Mouse (Mus musculus): Measurements from ENCODE around the gene Zfp385b. TPM values are rescaled to one million over a fixed set of nuclear protein-coding genes. Genes with fewer than 3 reads are reported as not detected.

Gene Zfp385b
- total RNA-seq (2014; fragmentation: Nextera tagmentation) (2.3 TPM in 1 of 2 replicates, not detected in the other), total RNA-seq (2017) (not detected in 2 replicates)

DNA sequence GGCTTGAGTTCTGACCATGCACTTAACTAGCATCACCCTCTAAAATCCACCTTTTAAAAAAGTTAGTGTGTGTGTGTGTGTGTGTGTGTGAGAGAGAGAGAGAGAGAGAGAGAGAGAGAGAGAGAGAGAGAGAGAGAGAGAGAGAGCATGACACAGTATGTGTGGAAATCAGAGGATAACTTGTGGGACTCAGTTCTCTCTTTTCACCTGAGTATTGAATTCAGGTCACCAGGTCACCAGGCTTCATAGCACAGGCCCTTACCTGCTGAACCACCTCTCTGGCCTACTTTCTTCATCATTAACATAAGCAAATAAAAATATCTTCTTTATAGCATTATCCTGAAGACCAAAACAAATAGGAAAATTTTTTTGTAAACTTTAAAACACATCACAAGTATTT lies at the start of gene Zfp385b:
Gene Zfp385b (minus strand): TSS at position 101 of the 400 bp plus-strand sequence.
- no peak for ATAC-seq (replicated peaks; ENCODE audit: low FRiP score, low TSS enrichment, poor library complexity, severe bottlenecking)

DNA sequence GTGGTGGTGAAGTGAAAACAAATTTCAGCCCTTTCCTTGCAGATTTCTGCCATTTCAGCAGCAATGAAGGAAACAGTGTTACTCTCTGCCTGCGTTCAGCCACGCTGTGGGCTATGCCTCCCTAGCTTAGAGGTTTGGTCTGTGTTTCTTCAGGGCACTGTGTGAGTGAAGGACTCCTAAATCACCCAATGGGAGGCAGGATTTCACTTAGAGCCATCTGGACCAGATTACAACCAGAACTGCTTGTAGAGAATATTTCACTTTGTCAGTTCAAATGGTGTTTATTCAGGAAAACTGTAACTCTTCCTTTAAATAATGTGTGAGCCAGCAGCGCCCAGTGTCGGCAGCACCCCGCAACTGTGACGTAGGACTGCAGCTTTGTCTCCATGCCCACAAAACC lies 44.5 kb upstream of the Zfp385b start:
- no peak for ATAC-seq (replicated peaks; ENCODE audit: low FRiP score, low TSS enrichment, poor library complexity, severe bottlenecking)

DNA sequence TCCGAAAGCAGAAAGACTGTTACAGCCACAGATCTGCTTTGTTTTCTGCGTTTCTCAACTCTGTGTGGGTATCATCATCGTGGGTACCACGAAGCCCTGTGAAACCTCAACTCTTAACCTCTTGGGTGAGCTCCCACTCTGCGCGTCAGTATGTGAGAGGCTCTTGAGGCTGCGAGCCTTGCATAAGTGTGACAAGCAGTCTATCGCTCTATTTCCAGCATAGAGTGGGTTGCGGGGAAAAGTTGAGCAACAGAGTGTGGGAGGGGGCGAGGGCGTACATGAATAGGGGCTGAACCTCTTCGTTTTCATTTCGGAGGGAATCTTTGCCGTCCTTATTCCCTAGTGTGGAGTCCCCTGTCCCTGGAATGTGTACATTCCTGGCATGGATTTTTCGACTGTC lies 44.1 kb upstream of the Zfp385b start:
- no peak for ATAC-seq (replicated peaks; ENCODE audit: low FRiP score, low TSS enrichment, poor library complexity, severe bottlenecking)

DNA sequence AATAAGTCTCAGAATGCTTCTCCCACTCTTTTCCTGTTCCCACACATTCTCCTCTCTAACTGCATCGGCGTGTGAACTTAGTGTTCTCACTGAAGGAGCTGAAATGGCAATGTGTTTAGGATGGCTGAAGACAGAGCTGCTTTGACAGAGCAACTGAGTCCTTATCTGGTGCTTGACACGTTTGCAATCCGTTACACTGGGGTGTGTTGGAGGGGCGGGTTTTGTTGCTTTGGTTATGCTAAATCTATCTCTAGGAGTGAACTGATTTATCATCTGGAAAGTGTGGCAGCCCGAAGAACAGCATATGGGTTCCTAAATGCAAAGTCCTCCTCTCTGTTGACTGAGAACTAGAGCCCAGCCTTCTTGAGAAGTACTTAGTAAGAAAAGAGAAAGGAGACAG lies 22.0 kb upstream of the Zfp385b start:
- ATAC-seq (replicated peaks; ENCODE audit: low FRiP score, low TSS enrichment, poor library complexity, severe bottlenecking): no peak

DNA sequence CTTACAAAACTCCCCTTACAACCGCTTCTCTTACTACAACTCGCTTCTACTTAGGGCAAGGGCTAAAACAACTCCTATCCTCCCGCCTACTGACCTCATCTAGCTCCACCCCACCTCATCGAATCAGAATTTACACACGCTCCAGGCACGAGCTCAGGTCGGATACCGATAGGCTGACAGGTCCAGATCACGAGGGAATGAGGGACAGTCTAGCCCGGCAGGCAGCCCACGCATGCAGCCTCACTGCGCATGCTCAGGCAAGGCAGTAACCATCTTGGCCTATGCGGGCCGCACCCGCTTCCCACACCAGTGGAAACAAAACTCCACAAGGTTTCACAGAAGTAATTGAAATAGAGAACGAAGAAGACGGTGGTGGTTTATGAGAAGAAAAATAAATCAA lies 20.1 kb upstream of the Zfp385b start:
- no peak for ATAC-seq (replicated peaks; ENCODE audit: low FRiP score, low TSS enrichment, poor library complexity, severe bottlenecking)

DNA sequence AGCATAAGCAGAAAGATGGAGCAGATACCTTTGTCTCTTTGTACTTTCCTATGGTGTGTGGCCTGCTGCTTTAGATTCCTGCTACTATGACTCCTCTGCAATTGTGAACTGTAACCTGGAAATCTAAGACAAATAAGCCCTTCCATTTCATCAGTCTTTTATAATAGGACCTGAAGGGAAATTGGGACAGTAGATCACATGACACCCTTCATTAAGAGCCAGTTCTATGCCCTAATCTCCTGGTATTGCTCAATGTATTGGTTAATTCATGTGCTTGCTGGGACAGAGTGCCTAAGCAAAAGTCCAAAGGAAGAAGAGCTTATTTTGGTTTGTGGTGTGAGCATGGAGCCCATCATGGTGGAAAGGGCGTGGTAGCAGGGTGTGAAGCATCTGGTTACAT lies 19.2 kb upstream of the Zfp385b start:
- no peak for ATAC-seq (replicated peaks; ENCODE audit: low FRiP score, low TSS enrichment, poor library complexity, severe bottlenecking)

DNA sequence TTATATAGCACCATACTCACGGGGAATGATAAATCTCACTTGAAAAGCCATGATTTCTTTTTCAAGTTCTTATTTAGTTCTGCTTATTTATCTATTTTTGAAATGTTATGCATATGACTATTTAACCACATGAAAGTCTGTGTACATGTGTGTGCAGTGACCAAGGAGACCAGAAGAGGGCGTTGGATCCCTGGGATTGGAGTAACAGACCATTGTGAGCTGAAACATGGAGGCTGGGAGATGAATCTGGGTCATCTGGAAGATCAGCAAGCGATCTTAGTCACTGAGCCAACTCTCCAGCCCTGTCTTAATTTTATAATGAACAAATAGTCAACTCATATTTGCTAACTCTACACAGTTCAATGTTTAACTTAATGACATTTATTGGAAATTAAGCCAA lies 16.3 kb upstream of the Zfp385b start:
- no peak for ATAC-seq (replicated peaks; ENCODE audit: low FRiP score, low TSS enrichment, poor library complexity, severe bottlenecking)

DNA sequence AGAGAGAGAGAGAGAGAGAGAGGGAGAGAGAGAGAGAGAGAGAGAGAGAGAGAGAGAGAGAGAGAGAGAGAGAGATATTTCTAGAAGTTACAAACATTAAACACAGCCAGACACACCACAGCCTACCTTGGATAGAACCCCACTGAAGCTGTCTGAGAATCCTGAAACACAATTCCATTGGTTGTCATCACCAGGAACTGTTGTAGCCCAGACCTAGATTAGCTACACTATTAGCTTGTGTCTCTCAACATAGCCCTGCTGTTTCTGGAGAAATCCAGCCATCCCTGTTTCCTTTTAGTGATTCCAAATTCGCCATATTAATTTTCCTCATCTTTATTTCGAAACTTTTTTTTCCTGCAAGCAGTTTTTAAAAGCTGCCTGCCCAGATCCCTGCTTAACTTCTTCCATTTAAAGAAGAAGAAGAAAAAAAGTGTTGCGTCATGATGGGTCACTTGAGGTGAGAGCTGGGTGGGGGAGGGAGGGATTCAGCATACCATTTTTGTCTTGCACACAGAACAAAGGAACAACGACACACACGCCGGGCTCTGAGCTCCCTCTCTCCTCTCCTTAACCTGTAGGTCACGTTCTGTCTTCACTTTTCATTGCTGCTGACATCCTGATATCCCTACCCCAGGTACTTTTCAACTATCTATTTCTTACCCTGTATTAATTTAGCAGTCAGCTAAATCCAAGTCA lies 6.8 kb upstream of the Zfp385b start:
- ATAC-seq (replicated peaks; ENCODE audit: low FRiP score, low TSS enrichment, poor library complexity, severe bottlenecking): no peak

DNA sequence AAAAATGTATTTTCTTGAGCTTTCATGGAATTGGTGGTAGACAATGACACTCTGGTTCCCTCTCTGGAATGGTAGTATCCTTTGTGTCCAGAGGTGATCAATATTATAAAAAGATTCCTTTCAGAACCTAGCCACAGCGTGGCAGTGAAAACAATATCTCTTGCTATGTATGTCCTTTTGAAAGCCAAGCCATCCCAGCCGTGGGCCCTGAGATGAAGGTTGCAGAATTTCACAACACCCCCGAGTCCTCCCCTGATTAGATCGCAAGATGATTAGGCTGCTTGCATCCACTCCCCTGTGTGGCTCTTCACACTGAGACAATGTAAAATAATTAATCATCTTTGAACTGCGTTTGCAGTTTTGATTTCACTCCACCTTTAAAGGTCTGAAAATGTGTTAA lies 3.6 kb upstream of the Zfp385b start:
- ATAC-seq (replicated peaks; ENCODE audit: low FRiP score, low TSS enrichment, poor library complexity, severe bottlenecking): no peak

DNA sequence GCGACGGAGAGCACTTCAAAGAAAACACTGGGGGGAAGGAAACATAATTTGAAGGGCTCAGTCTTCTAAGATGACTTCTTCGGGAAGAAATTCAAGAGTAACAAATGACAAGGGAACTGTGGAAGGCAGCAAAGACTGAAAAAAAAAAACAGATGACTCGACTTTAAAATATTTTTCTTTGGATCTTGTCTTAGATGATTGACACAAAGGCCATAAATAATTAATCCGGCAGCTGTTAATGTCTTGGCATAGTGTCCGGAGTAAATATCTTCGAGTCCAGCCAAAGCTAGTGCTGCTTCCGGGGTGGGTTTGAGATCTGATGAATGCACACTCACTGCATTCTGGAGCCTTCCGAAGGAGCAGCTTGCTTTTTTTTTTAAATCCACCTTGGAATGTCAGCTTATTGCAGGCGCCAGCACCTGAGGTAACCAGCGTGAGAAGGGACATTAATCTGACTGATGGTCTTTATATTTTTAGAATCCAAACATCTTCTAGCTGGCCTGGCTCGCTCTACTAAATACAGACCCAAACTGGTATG lies 2.0 kb downstream of the Zfp385b start:
- ATAC-seq (replicated peaks; ENCODE audit: low FRiP score, low TSS enrichment, poor library complexity, severe bottlenecking): no peak

DNA sequence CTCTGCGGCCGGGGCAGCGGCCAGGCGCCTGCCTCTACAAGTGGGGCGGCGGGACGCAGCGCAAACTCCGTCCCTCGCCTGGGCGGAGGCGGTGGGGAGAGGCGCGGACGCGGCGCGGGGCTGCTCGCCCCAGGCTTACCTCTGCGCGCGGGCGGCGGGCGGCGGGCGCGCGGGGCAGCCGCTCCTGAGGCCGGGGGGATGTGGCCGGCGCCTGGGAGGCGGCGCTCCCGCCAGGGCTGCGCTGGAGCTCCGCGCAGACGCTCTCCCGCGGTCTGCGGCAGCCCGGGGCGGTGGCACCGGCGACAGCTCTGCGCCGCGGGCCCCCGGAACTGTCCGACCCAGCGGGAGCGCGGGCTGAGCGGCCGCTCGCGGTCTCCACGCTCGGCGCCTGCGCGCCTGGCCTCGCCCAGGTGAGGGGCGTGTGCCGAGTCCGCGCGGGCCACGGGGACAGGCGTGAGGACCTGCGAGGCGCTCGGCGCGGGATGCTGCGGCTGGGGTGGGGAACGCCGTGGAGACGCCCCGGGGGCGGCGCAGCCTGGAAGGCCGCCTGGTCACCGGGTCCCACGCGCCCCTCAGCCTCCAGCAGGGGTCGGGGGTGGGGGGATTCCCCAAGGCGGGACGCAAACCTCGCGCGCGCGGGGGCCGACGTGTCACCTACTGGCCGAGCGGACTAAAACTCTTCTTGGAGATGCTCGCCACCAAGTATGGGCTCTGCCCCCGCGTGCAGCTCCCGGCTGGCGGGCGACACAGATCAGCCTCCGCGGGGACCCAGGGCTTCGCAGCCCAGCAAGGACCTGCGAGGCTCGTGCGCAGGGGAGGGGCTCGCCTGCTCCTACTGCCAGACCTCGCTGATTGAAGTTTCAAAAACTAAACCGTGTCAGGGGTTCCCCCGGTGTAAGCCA lies 2.8 kb downstream of the Zfp385b start:
- ATAC-seq (replicated peaks; ENCODE audit: low FRiP score, low TSS enrichment, poor library complexity, severe bottlenecking): no peak

DNA sequence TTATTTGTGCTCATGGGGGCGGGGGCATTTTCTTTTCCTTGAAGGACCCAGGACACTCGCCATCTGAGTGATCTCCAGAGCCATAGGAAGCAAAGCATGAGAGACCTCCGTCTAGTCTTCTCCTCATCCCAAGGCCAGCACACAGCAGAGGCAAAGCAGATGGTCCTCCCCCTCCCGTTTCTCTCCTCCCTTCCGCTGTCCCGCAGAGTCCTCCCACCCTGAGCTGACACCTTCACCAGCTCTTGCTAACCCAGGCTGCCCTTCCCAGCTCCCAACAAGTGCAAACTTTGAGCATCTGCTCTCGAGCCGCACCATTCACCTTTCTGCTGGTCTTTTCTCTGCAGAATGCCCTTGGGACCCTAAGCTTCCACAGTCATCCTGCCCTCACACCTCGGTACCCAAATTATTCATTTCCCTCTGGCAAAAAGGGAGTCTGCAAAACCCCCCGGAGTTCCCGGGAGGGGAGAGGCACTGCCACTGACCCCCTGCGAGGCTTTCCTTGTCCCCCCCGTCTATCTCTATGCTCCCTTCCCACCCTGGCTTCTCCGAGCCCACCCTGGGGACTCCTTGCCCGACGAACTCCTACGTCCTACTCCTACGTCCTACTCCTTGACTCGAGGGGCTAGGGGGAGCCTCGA lies 3.5 kb downstream of the Zfp385b start:
- no peak for ATAC-seq (replicated peaks; ENCODE audit: low FRiP score, low TSS enrichment, poor library complexity, severe bottlenecking)

DNA sequence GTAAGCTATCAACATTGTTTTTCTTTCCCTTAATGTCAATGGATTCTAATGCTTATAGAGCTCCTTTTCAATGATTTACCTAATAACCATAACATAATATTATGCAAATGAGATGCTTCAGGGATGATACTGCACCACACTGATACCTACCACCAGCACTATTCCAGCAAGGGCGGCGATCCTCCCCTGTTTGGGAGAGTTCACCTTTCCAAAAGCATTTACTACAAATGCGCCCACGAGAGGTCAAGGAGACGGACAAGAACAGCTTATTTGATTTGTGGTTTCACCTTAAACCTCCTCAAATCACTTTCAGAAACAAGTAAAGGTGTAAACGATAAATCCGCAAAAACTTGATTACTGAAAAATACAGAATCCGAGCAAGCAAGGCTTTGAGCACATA lies 4.5 kb downstream of the Zfp385b start:
- no peak for ATAC-seq (replicated peaks; ENCODE audit: low FRiP score, low TSS enrichment, poor library complexity, severe bottlenecking)

DNA sequence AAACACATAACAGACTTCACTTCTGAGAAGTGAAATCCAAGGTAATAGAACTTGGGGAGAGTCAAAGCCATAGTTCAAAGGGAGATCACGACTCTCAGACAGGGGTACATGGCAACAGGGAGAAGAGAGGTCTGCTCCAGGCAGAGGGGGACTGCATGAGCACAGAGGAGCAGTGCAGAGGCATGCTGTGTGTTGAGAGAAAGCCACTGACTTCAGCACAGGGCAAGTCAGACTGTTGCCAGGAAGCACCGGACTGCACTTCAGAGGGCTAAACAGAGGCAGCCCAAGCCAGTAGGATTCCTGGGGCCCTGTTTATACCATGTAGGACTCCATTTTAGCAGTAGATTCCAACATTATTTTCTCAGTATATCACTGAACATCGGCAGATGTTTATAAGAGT lies 6.4 kb downstream of the Zfp385b start:
- ATAC-seq (replicated peaks; ENCODE audit: low FRiP score, low TSS enrichment, poor library complexity, severe bottlenecking): no peak

DNA sequence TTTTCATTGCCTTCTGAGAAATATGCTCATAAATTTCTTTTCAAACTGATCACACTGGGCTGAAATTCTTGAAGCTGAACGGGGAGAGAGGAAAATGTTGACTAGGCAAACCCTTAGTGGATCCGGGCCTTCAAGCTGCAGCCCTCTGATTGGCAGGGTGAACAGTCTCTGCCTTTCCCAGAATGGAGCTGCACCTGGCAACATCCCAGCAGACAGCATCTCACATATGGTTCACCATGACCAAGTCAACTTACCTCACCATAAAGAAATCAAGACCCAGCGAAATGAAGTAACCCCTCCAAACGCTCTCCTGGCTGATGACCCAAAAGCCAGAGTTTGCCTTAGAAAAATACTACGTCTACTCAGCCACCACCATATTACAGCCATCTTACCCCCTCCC lies 8.7 kb downstream of the Zfp385b start:
- no peak for ATAC-seq (replicated peaks; ENCODE audit: low FRiP score, low TSS enrichment, poor library complexity, severe bottlenecking)

DNA sequence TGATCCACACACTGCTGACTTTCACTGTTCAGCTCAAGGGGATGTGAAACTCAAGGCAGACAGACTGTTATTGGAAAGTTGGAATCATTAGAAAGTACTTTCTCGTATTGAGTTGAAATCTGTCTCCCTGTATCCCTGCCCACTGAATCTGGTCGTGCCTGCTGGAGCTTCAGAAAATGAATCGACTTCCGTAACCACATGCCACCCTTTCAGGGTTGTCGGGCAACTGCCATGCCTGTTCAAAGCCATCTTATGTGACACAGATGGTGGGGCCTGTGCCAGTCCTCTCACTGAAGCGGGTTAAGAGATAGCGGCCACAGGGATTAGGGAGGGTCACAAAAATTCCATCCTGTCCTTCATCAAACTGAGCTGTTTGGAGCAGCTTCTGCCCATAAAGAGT lies 14.7 kb downstream of the Zfp385b start:
- no peak for ATAC-seq (replicated peaks; ENCODE audit: low FRiP score, low TSS enrichment, poor library complexity, severe bottlenecking)

DNA sequence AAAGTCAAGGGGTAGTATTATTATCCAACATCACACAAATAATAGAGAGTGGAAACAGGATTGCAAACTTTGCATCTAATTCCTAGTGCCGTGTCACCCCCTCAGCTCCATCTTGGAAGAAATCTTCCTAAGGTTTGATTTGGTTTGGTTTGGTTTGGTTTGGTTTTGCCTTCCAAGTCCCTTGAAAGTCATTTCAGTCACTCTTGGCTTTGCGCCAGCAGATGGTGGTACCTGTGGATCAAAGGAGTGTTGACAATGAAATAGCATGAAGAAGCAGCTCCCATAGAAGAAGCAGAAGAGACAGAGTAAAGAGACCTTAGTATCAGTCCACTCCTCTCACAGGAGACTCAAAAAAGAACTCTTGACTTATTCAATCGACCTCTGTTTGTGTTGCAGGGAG lies 17.1 kb downstream of the Zfp385b start:
- no peak for ATAC-seq (replicated peaks; ENCODE audit: low FRiP score, low TSS enrichment, poor library complexity, severe bottlenecking)

DNA sequence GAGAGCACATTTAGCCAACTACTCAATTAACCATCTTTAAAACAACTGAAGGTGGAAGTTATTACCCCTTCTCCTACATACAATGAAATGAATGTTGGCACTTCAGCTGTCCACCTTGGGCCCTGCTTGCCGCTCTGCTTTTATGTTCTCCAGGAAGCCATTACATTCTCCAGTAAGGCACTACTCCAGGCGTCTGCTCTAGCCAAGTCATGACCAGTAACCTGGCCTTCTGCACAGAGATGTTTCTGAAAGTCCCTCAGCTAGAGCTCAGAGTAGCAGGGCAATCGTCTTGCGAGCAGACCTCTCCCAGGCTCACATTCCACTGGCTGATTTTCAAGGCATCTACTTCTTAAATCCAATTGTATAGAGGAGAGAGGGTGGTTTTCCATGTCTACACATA lies 18.0 kb downstream of the Zfp385b start:
- ATAC-seq (replicated peaks; ENCODE audit: low FRiP score, low TSS enrichment, poor library complexity, severe bottlenecking): no peak

DNA sequence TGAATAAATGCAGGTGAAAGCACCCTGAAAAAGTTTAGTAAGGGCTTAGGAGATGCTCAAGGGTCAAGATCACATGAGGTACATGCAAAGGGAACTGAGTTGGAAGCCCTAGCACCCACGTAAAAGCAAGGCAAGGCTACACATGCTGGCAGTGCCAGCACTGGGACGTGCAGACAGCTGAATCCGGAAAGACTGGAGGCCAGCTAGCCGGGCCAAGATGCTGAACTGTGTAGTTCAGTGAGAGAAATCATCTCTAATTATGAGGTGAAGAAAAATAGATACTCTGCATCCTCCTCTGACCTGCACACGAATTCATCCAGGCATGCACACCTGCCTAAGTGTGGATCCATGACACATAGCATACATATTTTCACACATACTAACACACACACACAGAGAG lies 18.4 kb downstream of the Zfp385b start:
- no peak for ATAC-seq (replicated peaks; ENCODE audit: low FRiP score, low TSS enrichment, poor library complexity, severe bottlenecking)

DNA sequence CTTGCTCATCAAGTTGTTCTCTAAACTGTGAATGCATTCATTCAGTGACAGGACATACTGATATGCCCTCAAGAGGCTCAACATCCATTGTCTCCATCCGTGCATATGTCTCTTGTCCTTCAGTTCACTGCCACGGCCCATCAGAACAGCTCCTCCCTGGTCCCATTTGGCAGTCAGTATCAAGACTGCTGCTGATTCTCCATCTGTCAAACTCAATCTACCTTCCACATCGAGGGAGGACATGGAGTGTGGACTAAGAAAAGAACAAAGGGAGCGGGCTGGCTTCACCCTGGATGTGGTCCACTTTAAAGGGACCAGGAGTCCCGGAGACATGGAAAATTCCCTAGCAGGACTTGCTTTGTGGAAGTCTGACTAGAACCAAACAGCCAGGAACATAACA lies 22.2 kb downstream of the Zfp385b start:
- ATAC-seq (replicated peaks; ENCODE audit: low FRiP score, low TSS enrichment, poor library complexity, severe bottlenecking): no peak
